Mouse (Mus musculus): Measurements from ENCODE around the gene C2. TPM values are rescaled to one million over a fixed set of nuclear protein-coding genes. Genes with fewer than 3 reads are reported as not detected.
"Not testable (repeated sequence)": the region's sequence is repeated elsewhere in the genome, so short reads cannot be mapped to it uniquely, and the experiment has no call there.

Gene C2
- polyA plus RNA-seq, 1 experiment from 2014 or later, result 8.2 TPM

DNA sequence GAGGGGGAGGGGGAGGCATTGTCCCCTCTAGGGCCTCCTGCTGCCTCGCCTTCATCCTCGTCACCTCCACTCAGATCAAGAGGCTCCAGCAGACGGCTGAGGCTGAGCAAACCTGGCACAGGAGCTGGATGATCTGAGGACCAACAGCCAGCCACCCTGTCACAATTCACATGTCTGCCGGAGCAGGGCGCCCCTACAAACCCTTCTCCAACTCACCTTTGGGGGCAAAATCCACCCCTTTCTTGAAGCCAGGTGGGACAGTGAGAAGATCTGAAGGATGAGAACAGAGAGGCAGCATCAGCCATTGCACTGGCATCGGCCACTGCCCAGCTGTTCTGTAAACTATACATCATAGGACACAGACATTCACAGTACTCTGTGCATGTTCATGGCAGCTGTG, 50.9 kb downstream of the C2 start:
- no peak for ATAC-seq
- Histone ChIP-seq H3K36me3 (peaks cover 63% of the 10 kb centered on the region), H3K4me3 (no peak overlapping the region), H3K4me2 (no peak overlapping the region), H3K9me3 (replicated peaks) (no peaks in the 10 kb centered on the region), H3K4me1 (peaks cover 27% of the 10 kb centered on the region), H3K27ac (no peak overlapping the region), H3K27me3 (replicated peaks) (no peaks in the 10 kb centered on the region), H3K9ac (no peak overlapping the region)
- WGBS (ENCODE audit: insufficient replicate concordance), result 78% methylated on average over 6 of the region's 6 CpGs

DNA sequence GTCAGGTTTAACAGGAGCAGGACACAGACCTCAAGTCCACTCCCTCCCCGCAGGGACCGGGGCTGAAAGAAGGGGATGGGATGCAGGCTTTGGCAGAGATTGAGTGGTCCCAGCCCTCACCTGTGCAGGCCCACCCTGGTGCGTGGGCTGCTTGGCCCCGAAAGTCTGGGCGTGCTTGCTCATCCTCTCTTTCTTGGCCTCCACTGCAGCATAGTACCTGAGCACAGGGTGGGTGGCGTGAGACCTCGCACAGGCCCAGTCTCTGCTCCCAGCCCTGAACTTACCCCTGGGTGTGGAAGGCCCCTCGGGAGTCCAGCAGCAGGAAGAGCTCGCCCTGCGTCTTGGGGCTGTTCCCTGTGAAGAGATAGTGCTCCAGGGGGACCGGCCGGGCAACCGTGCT, 53.2 kb downstream of the C2 start:
- ATAC-seq, result no peak
- H3K4me3 ChIP-seq, result no peak overlapping the region
- 85% methylated on average over 13 of the region's 13 CpGs for WGBS (ENCODE audit: insufficient replicate concordance)

DNA sequence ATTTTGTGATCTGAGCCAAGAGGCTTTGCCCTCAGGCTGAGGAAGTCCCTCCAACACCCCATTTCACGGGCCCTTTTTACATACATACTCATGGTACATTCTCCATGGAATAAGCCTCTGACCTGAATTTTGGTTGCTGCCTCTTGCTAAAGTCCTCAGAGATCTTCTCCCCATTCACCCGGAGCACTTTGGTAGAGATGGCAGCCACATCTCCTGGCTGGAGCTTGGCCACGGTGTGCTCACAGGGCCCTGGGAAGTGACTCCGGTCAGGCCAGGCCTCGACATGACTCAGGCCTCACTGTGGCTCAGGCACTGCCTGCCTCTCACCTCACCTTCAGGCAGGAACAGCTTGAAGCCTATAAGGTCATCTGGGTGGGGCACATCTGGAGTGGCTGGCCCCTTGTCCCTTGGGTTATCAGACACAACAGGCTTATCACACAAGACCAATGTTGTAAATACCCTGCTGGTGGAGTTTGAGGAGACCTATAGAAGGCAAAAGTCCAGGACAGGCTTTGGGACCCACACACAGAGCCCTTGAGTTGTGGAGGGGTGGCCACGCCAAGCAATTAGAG, 57.2 kb downstream of the C2 start:
- peak overlapping the region; percentile 51; the same call in 1 of the 2 replicates for H3K9ac ChIP-seq

More for the DNA sequence above, 53.2 kb downstream of the C2 start:
- Histone ChIP-seq H3K9ac (no peak overlapping the region), H3K4me1 (peaks cover 32% of the 10 kb centered on the region), H3K27ac (no peak overlapping the region), H3K27me3 (replicated peaks) (no peaks in the 10 kb centered on the region), H3K36me3 (peaks cover 84% of the 10 kb centered on the region), H3K4me2 (no peak overlapping the region), H3K9me3 (replicated peaks) (no peaks in the 10 kb centered on the region)

DNA sequence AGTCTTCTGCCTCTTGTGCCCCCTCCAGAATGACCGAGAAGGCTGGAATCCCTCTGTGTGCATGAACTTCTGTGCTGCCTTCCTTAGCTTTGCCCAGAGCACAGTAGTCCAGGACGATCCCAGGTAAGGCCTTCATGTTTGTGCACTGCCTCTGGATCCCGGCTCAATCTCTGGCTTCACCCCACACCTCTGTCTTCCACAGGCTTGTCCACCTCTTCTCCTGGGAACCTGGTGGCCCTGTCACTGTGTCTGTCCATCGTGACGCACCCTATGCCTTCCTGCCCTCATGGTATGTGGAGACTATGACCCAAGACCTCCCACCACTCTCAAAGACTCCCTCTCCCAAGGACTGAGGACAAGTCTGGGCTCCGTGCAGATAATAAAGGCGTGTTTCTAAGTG, 59.3 kb downstream of the C2 start:
- Histone ChIP-seq H3K4me2 (peak overlapping the region; percentile 97), H3K9me3 (replicated peaks) (no peaks in the 10 kb centered on the region), H3K27me3 (replicated peaks) (no peaks in the 10 kb centered on the region), H3K36me3 (peaks cover 72% of the 10 kb centered on the region), H3K4me1 (peaks cover 53% of the 10 kb centered on the region), H3K9ac (peak overlapping the region; percentile 81; the same call in 1 of the 2 replicates), H3K27ac (no peak overlapping the region; the same call in 1 of the 2 replicates), H3K4me3 (peak overlapping the region; percentile 76; the same call in 1 of the 2 replicates)
- ATAC-seq, result no peak
- 86% methylated on average over 7 of the region's 7 CpGs for WGBS (ENCODE audit: insufficient replicate concordance)

More for the DNA sequence above, 57.2 kb downstream of the C2 start:
- Histone ChIP-seq H3K36me3 (peaks cover 80% of the 10 kb centered on the region), H3K4me1 (peaks cover 46% of the 10 kb centered on the region), H3K9me3 (replicated peaks) (no peaks in the 10 kb centered on the region), H3K27ac (peak overlapping the region; percentile 65), H3K4me3 (no peak overlapping the region), H3K27me3 (replicated peaks) (no peaks in the 10 kb centered on the region), H3K4me2 (peak overlapping the region; percentile 37)
- ATAC-seq, result peak; percentile 23; the same call in 1 of the 2 replicates
- 70% methylated on average over 6 of the region's 6 CpGs for WGBS (ENCODE audit: insufficient replicate concordance)

DNA sequence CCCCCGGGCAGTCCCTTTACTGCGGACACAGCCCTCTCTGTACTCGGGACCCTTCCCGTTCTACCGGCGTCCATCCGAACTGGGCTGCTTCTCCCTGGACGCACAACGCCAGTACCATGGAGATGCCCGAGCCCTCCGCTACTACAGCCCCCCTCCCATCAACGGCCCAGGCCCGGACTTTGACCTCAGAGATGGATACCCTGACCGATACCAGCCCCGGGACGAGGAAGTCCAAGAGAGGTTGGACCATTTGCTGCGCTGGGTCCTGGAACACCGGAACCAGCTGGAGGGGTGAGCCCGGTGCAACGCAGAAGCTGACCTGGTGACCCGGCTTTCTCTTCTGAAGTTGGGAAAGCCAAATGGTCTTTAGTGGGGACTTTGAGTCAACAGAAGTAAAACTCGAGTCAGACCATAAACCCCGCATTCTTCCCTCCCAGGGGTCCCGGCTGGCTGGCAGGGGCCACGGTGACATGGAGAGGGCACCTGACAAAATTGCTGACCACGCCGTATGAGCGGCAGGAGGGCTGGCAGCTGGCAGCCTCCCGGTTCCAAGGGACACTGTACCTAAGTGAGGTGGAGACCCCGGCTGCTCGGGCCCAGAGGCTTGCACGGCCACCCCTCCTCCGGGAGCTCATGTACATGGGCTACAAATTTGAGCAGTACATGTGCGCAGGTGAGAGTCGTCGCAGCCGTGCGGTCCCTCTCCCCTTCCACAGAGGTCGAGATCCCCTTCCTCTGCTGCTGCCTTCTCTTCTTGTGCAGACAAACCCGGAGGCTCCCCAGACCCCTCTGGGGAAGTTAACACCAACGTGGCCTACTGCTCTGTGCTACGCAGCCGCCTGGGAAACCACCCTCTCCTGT, 60.4 kb downstream of the C2 start:
- 34% methylated on average over 43 of the region's 43 CpGs for WGBS (ENCODE audit: insufficient replicate concordance)
- H3K36me3 ChIP-seq, result peaks cover 72% of the 10 kb centered on the region
- ATAC-seq, result peak; percentile 4; the same call in 1 of the 2 replicates
- H3K27ac ChIP-seq, result peak overlapping the region; percentile 87
- peak overlapping the region; percentile 81 for H3K9ac ChIP-seq
- H3K27me3 ChIP-seq (replicated peaks), result no peaks in the 10 kb centered on the region
- peaks cover 53% of the 10 kb centered on the region for H3K4me1 ChIP-seq
- H3K4me2 ChIP-seq, result peak overlapping the region; percentile 97
- no peaks in the 10 kb centered on the region for H3K9me3 ChIP-seq (replicated peaks)
- H3K4me3 ChIP-seq, result peak overlapping the region; percentile 76

DNA sequence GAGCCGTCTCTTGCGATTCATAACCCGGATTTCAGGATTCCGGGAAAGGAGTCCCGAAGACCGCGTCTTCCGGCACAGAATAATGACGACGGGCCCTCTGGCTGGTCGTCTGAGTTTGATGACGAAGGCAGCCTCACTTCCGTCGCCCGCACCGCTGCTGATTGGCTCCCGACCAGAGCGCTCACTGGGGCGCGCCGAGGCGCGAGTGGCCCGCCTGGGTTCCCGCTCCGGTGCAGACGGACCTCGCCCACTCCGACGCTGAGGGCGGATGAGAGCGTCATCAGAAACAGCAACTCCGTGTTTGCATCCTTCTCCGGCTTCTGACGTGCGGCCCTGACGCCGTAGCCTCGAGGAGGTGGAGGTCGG, 61.2 kb downstream of the C2 start, which contains the start of the genes Stk19 and Dxo:
TSS of gene Stk19 (minus strand) at position 90 of the 366 bp plus-strand sequence.
TSS of gene Dxo (plus strand) at position 164 of the 366 bp plus-strand sequence.
- peaks cover 72% of the 10 kb centered on the region for H3K36me3 ChIP-seq
- H3K9ac ChIP-seq, result peak within 1 kb of the TSS; percentile 81
- ATAC-seq, result peak; percentile 92
- peaks cover 50% of the 10 kb centered on the region for H3K4me1 ChIP-seq
- H3K27ac ChIP-seq, result peak within 1 kb of the TSS; percentile 87
- H3K4me2 ChIP-seq, result peak within 1 kb of the TSS; percentile 97
- no peaks in the 10 kb centered on the region for H3K9me3 ChIP-seq (replicated peaks)
- H3K27me3 ChIP-seq (replicated peaks), result no peaks in the 10 kb centered on the region
- 1% methylated on average over 40 of the region's 40 CpGs for WGBS (ENCODE audit: insufficient replicate concordance)
- peak within 1 kb of the TSS; percentile 76 for H3K4me3 ChIP-seq

DNA sequence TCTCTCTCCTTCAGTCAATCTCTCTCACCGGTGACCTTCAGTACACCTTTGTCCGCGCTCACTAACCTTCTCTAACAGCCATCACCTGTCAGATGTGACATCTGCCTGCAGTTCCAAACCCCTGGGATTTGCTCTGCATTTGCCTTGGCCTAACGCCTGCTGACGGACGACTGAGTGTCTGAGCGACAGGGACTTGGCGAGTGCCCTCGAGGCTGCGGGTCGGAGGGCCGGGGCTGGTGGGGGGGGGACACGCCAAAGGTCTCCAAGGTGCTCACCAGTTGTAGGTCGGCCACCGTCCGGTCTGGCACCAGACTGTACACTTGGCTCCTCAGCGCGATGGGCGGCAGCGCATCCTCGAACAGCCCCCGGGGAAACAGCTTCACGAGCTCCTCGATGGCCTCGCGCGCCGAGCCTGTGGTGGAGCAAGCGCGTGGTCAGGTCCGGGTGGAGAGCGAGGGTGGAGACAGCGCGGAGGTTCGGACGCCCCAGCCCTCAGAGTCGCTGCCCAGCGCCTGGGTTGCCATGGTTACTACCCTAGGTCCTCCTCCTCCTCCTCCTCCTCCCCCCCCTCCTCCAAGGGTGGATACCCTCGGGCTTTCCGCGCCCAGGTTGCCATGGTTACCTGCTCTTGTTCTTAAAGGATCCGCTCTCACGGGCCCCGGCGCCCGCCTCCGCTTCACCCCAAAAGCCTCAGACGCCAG, 61.8 kb downstream of the C2 start:
- WGBS (ENCODE audit: insufficient replicate concordance), result 9% methylated on average over 48 of the region's 48 CpGs

DNA sequence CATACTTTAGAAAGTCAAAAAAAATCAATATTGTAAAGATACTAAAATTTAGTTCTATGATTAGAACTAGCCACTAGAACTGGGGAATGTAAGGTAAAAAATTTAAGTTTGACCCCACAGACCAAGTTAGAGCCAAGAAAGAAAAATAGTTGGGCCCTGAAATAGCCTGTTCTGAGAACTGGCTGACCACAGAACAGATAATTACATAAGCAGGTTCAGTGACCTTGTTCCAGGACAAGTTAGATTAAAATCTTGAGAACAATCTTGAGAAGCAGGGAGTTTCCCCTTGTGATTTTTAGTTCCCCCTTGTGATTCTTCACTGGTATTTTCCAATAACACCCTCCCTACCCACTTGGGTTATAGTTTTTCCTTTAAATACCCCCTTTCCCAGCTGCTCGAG, 67.3 kb downstream of the C2 start:
- not testable (repeated sequence) for ATAC-seq; H3K27me3 ChIP-seq (replicated peaks); H3K4me1 ChIP-seq; H3K9ac ChIP-seq; H3K4me3 ChIP-seq; H3K4me2 ChIP-seq; H3K27ac ChIP-seq; H3K9me3 ChIP-seq (replicated peaks)
- peaks cover 92% of the 10 kb centered on the region for H3K36me3 ChIP-seq
- WGBS (ENCODE audit: insufficient replicate concordance), result 79% methylated on average over 1 of the region's 1 CpGs

More for the DNA sequence above, 61.8 kb downstream of the C2 start:
- Histone ChIP-seq H3K27me3 (replicated peaks) (no peaks in the 10 kb centered on the region), H3K36me3 (peaks cover 72% of the 10 kb centered on the region), H3K4me2 (peak overlapping the region; percentile 97), H3K27ac (peak overlapping the region; percentile 87), H3K4me1 (peaks cover 45% of the 10 kb centered on the region), H3K9ac (peak overlapping the region; percentile 69), H3K4me3 (peak overlapping the region; percentile 76), H3K9me3 (replicated peaks) (0 out of 2 replicates have a peak, but pooled peaks cover under 1% of the 10 kb centered on the region)
- peak; percentile 79 for ATAC-seq

DNA sequence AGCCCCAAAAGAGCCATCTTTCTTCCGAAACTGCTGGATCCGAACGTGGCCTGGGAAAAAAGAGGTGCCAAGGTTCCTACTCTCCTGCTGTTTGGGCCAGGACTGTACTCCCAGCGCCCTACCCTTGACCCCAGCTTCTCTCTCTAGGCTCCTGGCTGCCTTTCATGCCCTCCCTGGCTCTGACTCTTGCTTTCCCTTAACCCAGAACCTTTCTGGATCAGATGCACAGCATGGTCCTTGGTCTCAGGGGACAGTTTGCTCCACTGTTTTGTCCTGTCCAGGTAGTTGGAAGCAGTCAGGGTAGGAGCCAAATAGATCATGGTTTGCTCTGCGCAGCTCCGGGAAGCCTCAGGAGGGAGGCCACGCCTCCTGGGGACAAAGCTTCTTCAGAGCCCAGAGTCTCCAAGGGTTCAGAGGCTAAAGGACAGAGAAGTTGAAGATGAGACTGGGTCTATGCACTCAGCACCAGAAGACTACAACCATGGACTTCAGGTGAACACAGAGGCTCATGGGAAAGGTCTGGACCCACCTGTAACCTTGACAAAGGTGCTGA, 83.2 kb downstream of the C2 start:
- Histone ChIP-seq H3K9me3 (replicated peaks) (no peaks in the 10 kb centered on the region), H3K4me2 (no peak overlapping the region), H3K4me1 (no peaks in the 10 kb centered on the region), H3K27ac (no peak overlapping the region), H3K9ac (no peak overlapping the region), H3K4me3 (no peak overlapping the region), H3K27me3 (replicated peaks) (peaks cover 4% of the 10 kb centered on the region; the same call in 1 of the 2 replicates), H3K36me3 (no peaks in the 10 kb centered on the region)
- no peak for ATAC-seq
- 59% methylated on average over 7 of the region's 7 CpGs for WGBS (ENCODE audit: insufficient replicate concordance)

DNA sequence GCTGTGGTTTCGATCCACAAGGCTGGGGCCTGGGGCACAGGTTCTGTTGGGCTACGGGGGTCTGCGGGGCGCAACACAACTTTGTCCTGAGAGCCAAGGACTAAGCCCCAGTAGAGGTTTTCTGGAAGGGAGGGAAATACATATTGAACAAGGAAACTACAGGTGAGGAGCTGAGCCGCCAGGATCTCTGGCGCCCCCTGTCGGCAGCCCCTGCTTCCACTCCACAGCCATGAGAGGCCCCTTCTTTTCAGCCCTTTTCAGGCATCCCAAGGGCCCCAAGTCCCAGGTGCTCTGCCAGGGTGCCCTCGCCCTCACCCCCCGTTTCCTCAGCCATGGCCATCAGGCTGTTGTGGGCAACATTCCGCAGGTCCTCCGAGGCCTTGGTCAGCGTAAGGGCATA, 84.3 kb downstream of the C2 start:
- not testable (repeated sequence) for H3K9ac ChIP-seq; H3K4me2 ChIP-seq; H3K27me3 ChIP-seq (replicated peaks); H3K27ac ChIP-seq; H3K9me3 ChIP-seq (replicated peaks); H3K4me1 ChIP-seq; H3K4me3 ChIP-seq; H3K36me3 ChIP-seq; ATAC-seq
- 44% methylated on average over 12 of the region's 12 CpGs for WGBS (ENCODE audit: insufficient replicate concordance)
